ENCODE assay signal across 9 mouse cellular contexts in genomic region chr5:99478716-99479115, GRCm38 (mm10).
A peak's percentile ranks its signal among the peaks of the same experiment; 100 is the strongest.
DNase-seq lines count a peak whose midpoint lies in the region; ATAC-seq and TF ChIP-seq lines count a peak whose summit lies in the region.
"Had no signal": no experiment of that assay in that cellular context is flagged by ENCODE, and none has a peak within 500 bp of the region (broad histone marks: within the 10 kb centered on the region; RNA-seq: fewer than 3 reads in every experiment).

No protein-coding gene starts in this region.

- no peaks in the 10 kb centered on the region for H3K9me3 ChIP-seq in lung, embryonic 14.5 days (ENCODE audit: low read depth, low read length)
- no peaks in the 10 kb centered on the region for H3K9me3 ChIP-seq in forebrain, embryonic 13.5 days (replicated peaks)
- no peaks in the 10 kb centered on the region for H3K9me3 ChIP-seq in neural tube, embryonic 15.5 days (replicated peaks)
- H3K9me3 ChIP-seq in kidney, embryonic 15.5 days (replicated peaks) = no peaks in the 10 kb centered on the region
- H3K9me3 ChIP-seq: embryonic facial prominence, embryonic 13.5 days had no signal

- H3K4me3 ChIP-seq in lung, embryonic 14.5 days (ENCODE audit: low read depth, low read length) = no peak overlapping the region
- no peak overlapping the region for H3K4me3 ChIP-seq in lung, adult 2 months (replicated peaks; ENCODE audit: extremely low read depth, low read depth, low read length)
- H3K4me3 ChIP-seq in forebrain, embryonic 13.5 days = no peak overlapping the region
- H3K4me3 ChIP-seq in neural tube, embryonic 15.5 days (replicated peaks) = no peak overlapping the region
- H3K4me3 ChIP-seq in kidney, embryonic 15.5 days (replicated peaks) = no peak overlapping the region

- H3K4me2 ChIP-seq in lung, embryonic 14.5 days = peak overlapping the region; percentile 56; the same call in 1 of the 2 replicates
- H3K4me2 ChIP-seq in forebrain, embryonic 13.5 days = peak overlapping the region; percentile 34
- H3K4me2 ChIP-seq in neural tube, embryonic 15.5 days = no peak overlapping the region
- H3K4me2 ChIP-seq in kidney, embryonic 15.5 days = no peak overlapping the region

- 0 out of 2 replicates have a peak, but pooled peaks cover 7% of the 10 kb centered on the region for H3K4me1 ChIP-seq in lung, embryonic 14.5 days (ENCODE audit: insufficient read depth)
- H3K4me1 ChIP-seq in lung, adult 2 months (ENCODE audit: control insufficient read depth, insufficient read depth, low read length) = peaks cover 10% of the 10 kb centered on the region
- peaks cover 36% of the 10 kb centered on the region for H3K4me1 ChIP-seq in forebrain, embryonic 13.5 days
- H3K4me1 ChIP-seq in neural tube, embryonic 15.5 days = peaks cover 21% of the 10 kb centered on the region
- H3K4me1 ChIP-seq in kidney, embryonic 15.5 days = peaks cover 24% of the 10 kb centered on the region

- no peak for ATAC-seq in lung, embryonic 14.5 days (ENCODE audit: insufficient read depth)
- ATAC-seq in forebrain, embryonic 13.5 days = no peak
- ATAC-seq in neural tube, embryonic 15.5 days (ENCODE audit: low FRiP score) = no peak
- no peak for ATAC-seq in kidney, embryonic 15.5 days (replicated peaks; ENCODE audit: low FRiP score)

- WGBS in lung, embryonic 14.5 days = 25% methylated on average over 4 of the region's 4 CpGs
- WGBS in lung, adult 2 months = 23% methylated on average over 4 of the region's 4 CpGs
- WGBS in forebrain, embryonic 13.5 days = 6% methylated on average over 4 of the region's 4 CpGs
- 23% methylated on average over 4 of the region's 4 CpGs for WGBS in neural tube, embryonic 15.5 days
- 63% methylated on average over 4 of the region's 4 CpGs for WGBS in kidney, embryonic 15.5 days

- no peaks in the 10 kb centered on the region for H3K36me3 ChIP-seq in lung, embryonic 14.5 days (ENCODE audit: insufficient read depth)
- no peaks in the 10 kb centered on the region for H3K36me3 ChIP-seq in forebrain, embryonic 13.5 days (ENCODE audit: poor library complexity, severe bottlenecking)
- H3K36me3 ChIP-seq in neural tube, embryonic 15.5 days = no peaks in the 10 kb centered on the region
- no peaks in the 10 kb centered on the region for H3K36me3 ChIP-seq in kidney, embryonic 15.5 days
- H3K36me3 ChIP-seq: embryonic facial prominence, embryonic 13.5 days had no signal

- no peak for TF ChIP-seq CTCF in lung, embryonic 14.5 days (IDR thresholded peaks at IDR 0.05; ENCODE audit: low read depth)
- TF ChIP-seq CTCF in lung, adult 2 months (IDR thresholded peaks at IDR 0.05; ENCODE audit: insufficient read depth, low read length) = no peak

- TF ChIP-seq POLR2A in lung, adult 2 months (IDR thresholded peaks at IDR 0.05; ENCODE audit: borderline replicate concordance, extremely low read depth, low read depth, low read length) = no peak

- H3K27ac ChIP-seq in lung, embryonic 14.5 days (ENCODE audit: low read depth) = peak overlapping the region; percentile 71; the same call in 1 of the 2 replicates
- H3K27ac ChIP-seq in forebrain, embryonic 13.5 days = peak overlapping the region; percentile 87
- H3K27ac ChIP-seq in neural tube, embryonic 15.5 days (replicated peaks) = 0 out of 2 replicates have a peak overlapping the region, but pooled peaks have one; percentile 24
- no peak overlapping the region for H3K27ac ChIP-seq in kidney, embryonic 15.5 days

- H3K27me3 ChIP-seq in lung, embryonic 14.5 days (ENCODE audit: insufficient read depth, low read length) = no peaks in the 10 kb centered on the region
- peaks cover 36% of the 10 kb centered on the region for H3K27me3 ChIP-seq in forebrain, embryonic 13.5 days
- no peaks in the 10 kb centered on the region for H3K27me3 ChIP-seq in neural tube, embryonic 15.5 days (replicated peaks)
- H3K27me3 ChIP-seq in kidney, embryonic 15.5 days = no peaks in the 10 kb centered on the region

- no peak overlapping the region for H3K9ac ChIP-seq in lung, embryonic 14.5 days
- H3K9ac ChIP-seq in forebrain, embryonic 13.5 days = peak overlapping the region; percentile 35; the same call in 1 of the 2 replicates
- H3K9ac ChIP-seq in neural tube, embryonic 15.5 days (replicated peaks) = no peak overlapping the region
- H3K9ac ChIP-seq in kidney, embryonic 15.5 days = no peak overlapping the region

- DNase-seq in lung, embryonic 14.5 days = peak; percentile 19
- no peak for DNase-seq in lung, adult 2 months
- peak; percentile 28 for DNase-seq in liver
- DNase-seq in urinary bladder, postnatal 36 days (ENCODE audit: low spot score in 2 of 2) = no peak
- no peak for DNase-seq in lung, postnatal 4 days

Comparison
In these comparisons a context has a peak if more than half of its experiments do, and no peak if none do; other contexts are left out.
1. DNase-seq: peak in lung, embryonic 14.5 days (single experiment) and liver (single experiment); none in lung, adult 2 months (single experiment), urinary bladder, postnatal 36 days (0 of 2) and lung, postnatal 4 days (0 of 2).
2. H3K4me2 ChIP-seq: peak in lung, embryonic 14.5 days (single experiment) and forebrain, embryonic 13.5 days (single experiment); none in neural tube, embryonic 15.5 days (single experiment) and kidney, embryonic 15.5 days (single experiment).